Mouse (Mus musculus) midbrain, embryonic 13.5 days (tissue): ENCODE data around the gene Slc17a4. TPM values are rescaled to one million over a fixed set of nuclear protein-coding genes. Genes with fewer than 3 reads are reported as not detected.
A peak's percentile ranks its signal among the peaks of the same experiment; 100 is the strongest.

Experiments used
- ATAC-seq: fragments of 200-750 bp; cut with Nextera tagmentation; 2 replicates; pipeline ENCODE4 v1.8.0; 2017; ENCODE audit warnings: mild to moderate bottlenecking, moderate TSS enrichment, moderate library complexity
- H3K27ac ChIP-seq: fragments of 300-500 bp; sonication (generic); 2 replicates; pipeline ENCODE4 v1.5.1; 2015; ENCODE audit warnings: inconsistent platforms, mild to moderate bottlenecking, moderate library complexity
- H3K27me3 ChIP-seq: fragments of 300-500 bp; sonication (generic); 2 replicates; pipeline ENCODE4 v1.6.1; 2015; ENCODE audit warnings: mild to moderate bottlenecking, inconsistent platforms
- H3K36me3 ChIP-seq: fragments of 300-500 bp; sonication (generic); 2 replicates; pipeline ENCODE4 v1.6.1; 2015; ENCODE audit warnings: mild to moderate bottlenecking, inconsistent platforms
- H3K4me1 ChIP-seq: fragments of 300-500 bp; sonication (generic); replicated peaks from 2 replicates; pipeline ENCODE4 v1.6.1; 2015; ENCODE audit warnings: inconsistent platforms
- H3K4me2 ChIP-seq: fragments of 300-500 bp; sonication (generic); replicated peaks from 2 replicates; pipeline ENCODE4 v1.6.1; 2015; ENCODE audit warnings: moderate library complexity, mild to moderate bottlenecking, inconsistent platforms
- H3K4me3 ChIP-seq: fragments of 300-500 bp; sonication (generic); replicated peaks from 2 replicates; pipeline ENCODE4 v1.5.1; 2015; ENCODE audit warnings: mild to moderate bottlenecking, inconsistent platforms
- H3K9ac ChIP-seq: fragments of 300-500 bp; sonication (generic); replicated peaks from 2 replicates; pipeline ENCODE4 v1.6.1; 2015; ENCODE audit warnings: mild to moderate bottlenecking, inconsistent platforms
- H3K9me3 ChIP-seq: fragments of 300-500 bp; sonication (generic); 2 replicates; pipeline ENCODE4 v1.6.1; 2016; ENCODE audit warnings: mild to moderate bottlenecking, inconsistent platforms
- WGBS: fragments of 180-500 bp; shearing (Covaris S2); methylation state at CpG from one replicate; pipeline ENCODE4 v1.1.7; 2015; 5-methylcytosine and 5-hydroxymethylcytosine counted together
- polyA plus RNA-seq: library from polyadenylated mRNA; unstranded; fragments of >200 nt; fragmentation: Nextera tagmentation; extraction: Ambion mirVana; gene quantifications from 2 replicates; pipeline ENCODE4 v1.2.1, GENCODE M21; 2015

Slc17a4 gene
- polyA plus RNA-seq: not detected in 2 replicates

- no peak for ATAC-seq
- no peak within 1 kb of the TSS for H3K27ac ChIP-seq
- no peaks in the 10 kb centered on the region for H3K9me3 ChIP-seq
- H3K4me2 ChIP-seq: no peak within 1 kb of the TSS
- 73% methylated on average over 9 of the region's 9 CpGs for WGBS
- H3K4me1 ChIP-seq: no peaks in the 10 kb centered on the region
- H3K9ac ChIP-seq: no peak within 1 kb of the TSS
- no peak within 1 kb of the TSS for H3K4me3 ChIP-seq
- H3K36me3 ChIP-seq: no peaks in the 10 kb centered on the region
- H3K27me3 ChIP-seq: no peaks in the 10 kb centered on the region
These were observed at the start of gene Slc17a4 for GRCm38 (mm10) chr13:23914376-23915167. Slc17a4 (minus strand) TSS chr13:23915009.

- Histone ChIP-seq H3K9me3 (no peaks in the 10 kb centered on the region), H3K27me3 (no peaks in the 10 kb centered on the region), H3K27ac (peak overlapping the region; percentile 19; the same call in 1 of the 2 replicates), H3K4me1 (peaks cover 17% of the 10 kb centered on the region), H3K4me2 (no peak overlapping the region), H3K36me3 (no peaks in the 10 kb centered on the region), H3K9ac (no peak overlapping the region), H3K4me3 (no peak overlapping the region)
- WGBS: 20% methylated on average over 2 of the region's 2 CpGs
- no peak for ATAC-seq
These were observed 45.0 kb upstream of the Slc17a4 start for GRCm38 (mm10) chr13:23959776-23960175.

- Histone ChIP-seq H3K9me3 (no peaks in the 10 kb centered on the region), H3K27ac (no peak overlapping the region), H3K27me3 (no peaks in the 10 kb centered on the region), H3K4me3 (no peak overlapping the region), H3K36me3 (no peaks in the 10 kb centered on the region), H3K4me1 (peaks cover 13% of the 10 kb centered on the region), H3K4me2 (no peak overlapping the region), H3K9ac (no peak overlapping the region)
- WGBS: 72% methylated on average over 3 of the region's 3 CpGs
- no peak for ATAC-seq
These were observed 36.1 kb upstream of the Slc17a4 start for GRCm38 (mm10) chr13:23950928-23951327.

GRCm38 (mm10) chr13:23949484-23950246 is 34.9 kb upstream of the Slc17a4 start:
- peaks cover 13% of the 10 kb centered on the region for H3K4me1 ChIP-seq
- no peaks in the 10 kb centered on the region for H3K36me3 ChIP-seq
- no peak overlapping the region for H3K9ac ChIP-seq
- ATAC-seq: peak; percentile 91
- H3K4me2 ChIP-seq: peak overlapping the region; percentile 20
- no peaks in the 10 kb centered on the region for H3K9me3 ChIP-seq
- WGBS: 20% methylated on average over 14 of the region's 14 CpGs
- H3K27me3 ChIP-seq: no peaks in the 10 kb centered on the region
- no peak overlapping the region for H3K4me3 ChIP-seq
- peak overlapping the region; percentile 60 for H3K27ac ChIP-seq

- no peaks in the 10 kb centered on the region for H3K27me3 ChIP-seq
- H3K9me3 ChIP-seq: no peaks in the 10 kb centered on the region
- no peak overlapping the region for H3K4me2 ChIP-seq
- H3K4me1 ChIP-seq: peaks cover 13% of the 10 kb centered on the region
- no peak overlapping the region for H3K9ac ChIP-seq
- no peak for ATAC-seq
- 30% methylated on average over 2 of the region's 2 CpGs for WGBS
- H3K36me3 ChIP-seq: no peaks in the 10 kb centered on the region
- H3K27ac ChIP-seq: no peak overlapping the region
- no peak overlapping the region for H3K4me3 ChIP-seq
These were observed 31.4 kb upstream of the Slc17a4 start for GRCm38 (mm10) chr13:23946254-23946653.

- Histone ChIP-seq H3K27ac (no peak overlapping the region), H3K9me3 (no peaks in the 10 kb centered on the region), H3K4me2 (no peak overlapping the region), H3K4me1 (0 out of 2 replicates have a peak, but pooled peaks cover 5% of the 10 kb centered on the region), H3K9ac (no peak overlapping the region), H3K36me3 (no peaks in the 10 kb centered on the region), H3K27me3 (no peaks in the 10 kb centered on the region), H3K4me3 (no peak overlapping the region)
- no peak for ATAC-seq
- 55% methylated on average over 2 of the region's 2 CpGs for whole genome bisulfite sequencing
These were observed 28.1 kb upstream of the Slc17a4 start for GRCm38 (mm10) chr13:23942861-23943260.

GRCm38 (mm10) chr13:23940291-23940690 is 25.5 kb upstream of the Slc17a4 start:
- ATAC-seq: no peak
- Histone ChIP-seq H3K27ac (no peak overlapping the region), H3K9me3 (no peaks in the 10 kb centered on the region), H3K27me3 (no peaks in the 10 kb centered on the region), H3K4me1 (no peaks in the 10 kb centered on the region), H3K36me3 (no peaks in the 10 kb centered on the region), H3K4me2 (no peak overlapping the region), H3K4me3 (no peak overlapping the region), H3K9ac (no peak overlapping the region)
- WGBS: 44% methylated on average over 6 of the region's 6 CpGs

- Histone ChIP-seq H3K4me3 (no peak overlapping the region), H3K27me3 (no peaks in the 10 kb centered on the region), H3K4me1 (no peaks in the 10 kb centered on the region), H3K4me2 (no peak overlapping the region), H3K9me3 (no peaks in the 10 kb centered on the region), H3K9ac (no peak overlapping the region), H3K36me3 (no peaks in the 10 kb centered on the region), H3K27ac (no peak overlapping the region)
- WGBS: 92% methylated on average over 1 of the region's 1 CpGs
- no peak for ATAC-seq
These were observed 23.9 kb upstream of the Slc17a4 start for GRCm38 (mm10) chr13:23938699-23939098.

- no peaks in the 10 kb centered on the region for H3K27me3 ChIP-seq
- no peaks in the 10 kb centered on the region for H3K4me1 ChIP-seq
- H3K9me3 ChIP-seq: no peaks in the 10 kb centered on the region
- 96% methylated on average over 10 of the region's 10 CpGs for WGBS
- no peak within 1 kb of the TSS for H3K27ac ChIP-seq
- H3K9ac ChIP-seq: no peak within 1 kb of the TSS
- no peak within 1 kb of the TSS for H3K4me2 ChIP-seq
- no peak within 1 kb of the TSS for H3K4me3 ChIP-seq
- H3K36me3 ChIP-seq: no peaks in the 10 kb centered on the region
- ATAC-seq: no peak
These were observed 19.4 kb upstream of the Slc17a4 start, which contains the start of gene Hist1h2aa for GRCm38 (mm10) chr13:23934211-23934520. Hist1h2aa (plus strand) TSS chr13:23934462.

GRCm38 (mm10) chr13:23933421-23934210 is 18.8 kb upstream of the Slc17a4 start, which contains the start of gene Hist1h2ba:
Hist1h2ba (minus strand) TSS chr13:23934156.
- Histone ChIP-seq H3K9me3 (no peaks in the 10 kb centered on the region), H3K9ac (no peak within 1 kb of the TSS), H3K4me3 (no peak within 1 kb of the TSS), H3K36me3 (no peaks in the 10 kb centered on the region), H3K4me1 (no peaks in the 10 kb centered on the region), H3K27ac (no peak within 1 kb of the TSS), H3K27me3 (no peaks in the 10 kb centered on the region), H3K4me2 (no peak within 1 kb of the TSS)
- WGBS: 98% methylated on average over 39 of the region's 39 CpGs
- no peak for ATAC-seq

- Histone ChIP-seq H3K4me1 (no peaks in the 10 kb centered on the region), H3K4me2 (no peak overlapping the region), H3K36me3 (no peaks in the 10 kb centered on the region), H3K4me3 (no peak overlapping the region), H3K9ac (no peak overlapping the region), H3K9me3 (no peaks in the 10 kb centered on the region), H3K27me3 (no peaks in the 10 kb centered on the region), H3K27ac (no peak overlapping the region)
- 75% methylated on average over 11 of the region's 11 CpGs for WGBS
- no peak for ATAC-seq
These were observed 16.1 kb upstream of the Slc17a4 start for GRCm38 (mm10) chr13:23930904-23931303.

- H3K4me2 ChIP-seq: no peak overlapping the region
- no peak for ATAC-seq
- H3K9ac ChIP-seq: no peak overlapping the region
- no peak overlapping the region for H3K4me3 ChIP-seq
- H3K36me3 ChIP-seq: no peaks in the 10 kb centered on the region
- H3K27ac ChIP-seq: no peak overlapping the region
- 96% methylated on average over 9 of the region's 9 CpGs for WGBS
- H3K4me1 ChIP-seq: no peaks in the 10 kb centered on the region
- H3K27me3 ChIP-seq: no peaks in the 10 kb centered on the region
- no peaks in the 10 kb centered on the region for H3K9me3 ChIP-seq
These were observed 15.7 kb upstream of the Slc17a4 start for GRCm38 (mm10) chr13:23930461-23930860.
